Mouse (Mus musculus): ENCODE results near the gene Pex5.

Pex5 gene

DNA sequence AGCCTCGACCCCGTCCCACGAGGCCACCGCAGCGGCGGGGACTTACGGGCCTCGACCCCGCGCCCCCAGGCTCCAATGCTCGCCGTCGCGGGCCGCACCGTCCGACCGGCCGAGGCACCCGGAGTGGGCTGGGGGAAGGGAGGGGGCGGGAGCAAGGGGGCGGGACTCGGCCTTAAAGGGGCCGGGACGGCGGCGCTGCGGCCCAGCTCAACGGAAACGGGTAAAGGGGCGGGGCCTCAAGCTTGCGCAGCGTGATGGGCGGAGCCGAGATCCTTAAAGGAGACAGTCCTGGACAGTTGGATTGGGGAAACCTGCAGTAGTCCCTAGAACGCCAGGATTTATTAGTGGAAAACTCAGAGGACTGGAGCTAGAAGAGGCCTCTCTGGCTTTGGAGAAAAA is at the start of gene Pex5:
Gene Pex5, minus strand, starts transcription at position 141 of the 399 bp plus-strand sequence.
- peak; percentile 98 for DNase-seq

DNA sequence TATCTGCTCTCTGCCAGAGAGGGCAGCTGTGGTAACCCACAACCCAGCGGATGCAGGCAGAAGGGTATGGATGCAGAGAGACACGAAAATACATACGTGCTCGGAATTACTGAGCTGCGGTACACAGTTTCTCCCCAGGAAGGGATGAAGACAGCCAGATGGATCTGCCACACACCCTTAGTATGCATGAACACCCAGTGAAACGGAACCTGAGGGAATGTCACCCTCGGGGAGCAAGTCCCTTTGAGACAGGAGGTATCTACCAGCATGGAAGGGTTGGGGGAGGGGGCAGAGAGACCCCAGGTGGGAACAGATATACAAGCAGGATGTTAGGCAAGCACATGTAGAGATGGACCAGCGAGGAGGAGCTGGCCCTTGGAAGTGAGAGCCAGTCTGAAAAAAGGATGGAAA is 49.0 kb upstream of the Pex5 start:
- DNase-seq, result peak; percentile 59 to 64

DNA sequence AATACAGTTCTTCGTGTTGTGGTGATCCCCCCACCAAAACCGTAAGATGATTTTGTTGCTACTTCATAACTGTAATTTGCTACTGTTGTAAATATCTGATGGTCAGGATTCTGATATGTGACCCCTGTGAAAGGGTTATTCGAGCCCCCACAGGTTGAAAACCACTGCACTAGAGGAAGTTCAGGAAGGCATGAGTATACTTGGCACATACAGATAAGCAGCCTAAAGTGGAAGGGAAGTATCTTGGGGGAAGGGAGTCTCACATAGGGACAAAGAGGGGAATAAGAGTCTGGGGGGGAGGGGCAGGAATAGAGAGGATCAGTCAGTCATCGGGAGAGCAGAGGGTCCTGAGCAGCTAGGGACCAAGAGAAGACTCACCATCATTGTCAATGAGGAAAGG is 44.5 kb upstream of the Pex5 start:
- no peak for DNase-seq

DNA sequence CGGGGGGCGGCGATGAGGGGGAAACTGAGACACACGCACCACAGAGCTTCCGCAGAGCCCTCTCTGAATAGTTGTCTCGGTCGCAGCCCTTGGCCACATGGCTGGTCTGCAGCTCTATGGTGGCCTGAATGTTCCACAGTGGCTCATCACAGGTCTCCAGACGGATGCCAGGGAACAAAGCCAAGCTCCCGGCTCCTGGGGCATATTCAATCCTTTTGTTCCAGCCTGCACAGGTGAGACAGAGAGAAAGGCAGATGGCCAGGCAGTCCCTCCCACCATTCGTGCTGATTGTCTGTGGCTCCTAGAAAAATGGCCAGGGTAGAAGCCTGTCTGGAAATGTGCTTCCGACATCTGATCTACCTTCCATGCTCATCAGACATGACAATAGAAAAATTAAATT is 43.6 kb upstream of the Pex5 start:
- peak; percentile 94 to 96 for DNase-seq

DNA sequence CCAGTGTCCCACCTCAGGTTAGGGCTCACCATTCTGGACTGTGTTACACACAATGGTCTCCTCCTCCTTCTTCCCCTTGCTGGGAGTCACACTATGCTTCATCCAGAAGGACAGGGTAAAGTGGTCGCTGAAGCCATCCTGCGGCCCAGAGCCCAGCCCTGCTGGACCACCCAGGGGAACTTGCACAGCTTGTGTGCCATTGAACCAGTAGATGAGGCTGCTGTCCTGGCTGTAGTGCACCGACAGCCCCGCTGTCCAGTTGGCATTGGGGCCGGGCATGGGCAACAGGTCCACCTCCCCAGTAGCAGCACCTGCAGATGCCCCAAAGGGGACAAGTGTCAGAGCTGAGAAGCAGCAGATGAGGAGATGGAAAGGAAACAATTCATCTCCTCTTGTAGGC is 43.0 kb upstream of the Pex5 start:
- peak; percentile 24 to 41 for DNase-seq

DNA sequence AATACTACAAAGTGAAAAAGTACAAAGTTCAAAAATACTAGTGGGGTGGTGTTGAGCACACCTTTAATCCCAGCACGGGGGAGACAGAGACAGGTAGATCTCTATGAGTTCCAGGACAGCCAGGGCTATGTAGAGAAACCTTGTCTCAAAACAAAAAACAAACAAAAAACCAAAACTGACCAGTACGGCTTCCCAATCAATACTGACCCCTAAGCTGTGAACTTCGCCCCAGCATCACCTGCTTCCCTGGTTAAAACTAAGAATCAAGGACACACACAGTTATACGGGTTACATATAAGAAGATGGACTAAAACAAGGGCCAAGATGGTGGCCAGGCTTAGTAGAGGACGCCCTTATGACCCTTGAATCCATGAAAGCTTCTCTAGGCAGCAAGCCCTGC is 41.4 kb upstream of the Pex5 start:
- no peak for DNase-seq

DNA sequence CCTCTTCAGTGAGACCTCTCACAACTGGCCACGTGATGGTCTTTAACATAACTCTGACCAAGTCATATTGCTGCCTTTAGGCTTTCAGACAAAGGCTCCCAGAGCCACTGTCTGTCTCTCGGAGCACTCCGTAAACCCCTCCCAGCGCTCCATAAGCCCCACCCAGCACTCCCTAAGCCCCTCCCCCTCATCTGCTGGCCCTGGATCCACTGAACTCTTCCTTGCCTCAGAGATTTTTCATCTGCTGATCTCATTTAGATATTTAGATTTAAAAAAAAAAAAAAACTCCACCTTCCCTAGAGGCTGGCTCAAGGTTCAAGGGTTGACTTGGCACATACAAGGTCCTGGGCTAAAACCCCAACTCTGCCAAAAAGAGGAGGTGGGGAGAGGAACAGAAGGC is 38.9 kb upstream of the Pex5 start:
- DNase-seq, result no peak

DNA sequence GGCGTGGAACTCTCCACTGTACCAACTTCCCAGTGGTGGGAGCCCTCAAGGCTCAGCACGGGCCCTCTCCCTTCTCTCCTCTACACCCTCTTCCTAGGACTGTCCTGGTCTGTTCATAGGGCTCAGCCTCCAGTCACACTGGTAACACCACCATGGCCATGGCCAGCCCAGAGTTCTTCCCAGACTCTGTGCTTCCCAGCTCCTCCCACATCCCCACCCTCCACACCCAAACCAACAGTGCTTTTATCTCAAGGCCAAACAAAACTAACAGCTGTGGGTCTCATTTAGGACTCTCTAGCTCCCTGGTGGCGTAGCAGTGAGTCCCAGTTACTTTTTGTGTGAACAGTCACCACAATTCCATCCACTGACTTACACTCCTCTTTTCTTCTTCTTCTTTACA is 37.1 kb upstream of the Pex5 start:
- no peak for DNase-seq

DNA sequence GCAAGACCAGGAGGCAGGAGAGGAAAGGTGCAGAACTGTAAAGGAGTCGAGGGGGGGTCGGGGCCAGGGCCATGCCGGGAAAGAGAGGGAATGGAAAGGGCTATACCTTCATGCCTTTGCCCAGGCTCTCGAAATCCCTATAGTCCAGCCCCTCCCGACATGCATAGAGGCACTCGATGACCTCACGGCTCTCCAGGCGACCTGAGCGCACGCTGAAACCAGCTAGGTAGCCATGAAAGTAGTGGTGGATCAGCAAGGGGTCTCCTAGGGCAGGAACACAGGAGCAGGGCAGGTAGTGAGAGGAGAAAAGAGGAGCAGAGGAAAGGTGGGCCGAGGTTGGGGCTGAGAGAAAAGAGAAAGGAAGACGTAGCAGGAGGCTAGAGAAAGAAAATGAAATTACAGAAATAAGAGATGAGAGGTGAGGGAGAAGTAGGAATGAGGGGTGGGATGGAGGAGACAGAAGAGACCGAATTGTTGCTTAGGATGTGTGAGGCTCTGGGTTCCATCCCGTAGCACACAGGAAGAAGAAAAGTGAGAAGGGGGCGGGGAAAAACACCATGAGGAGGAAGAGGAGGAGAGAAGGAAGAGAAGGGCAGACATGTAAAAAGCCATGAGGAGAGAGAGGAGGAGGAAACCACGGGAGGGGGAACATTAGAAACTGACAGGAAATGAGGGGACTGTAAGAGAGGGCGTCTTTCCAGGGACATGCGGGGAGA is 35.0 kb upstream of the Pex5 start:
- no peak for DNase-seq

DNA sequence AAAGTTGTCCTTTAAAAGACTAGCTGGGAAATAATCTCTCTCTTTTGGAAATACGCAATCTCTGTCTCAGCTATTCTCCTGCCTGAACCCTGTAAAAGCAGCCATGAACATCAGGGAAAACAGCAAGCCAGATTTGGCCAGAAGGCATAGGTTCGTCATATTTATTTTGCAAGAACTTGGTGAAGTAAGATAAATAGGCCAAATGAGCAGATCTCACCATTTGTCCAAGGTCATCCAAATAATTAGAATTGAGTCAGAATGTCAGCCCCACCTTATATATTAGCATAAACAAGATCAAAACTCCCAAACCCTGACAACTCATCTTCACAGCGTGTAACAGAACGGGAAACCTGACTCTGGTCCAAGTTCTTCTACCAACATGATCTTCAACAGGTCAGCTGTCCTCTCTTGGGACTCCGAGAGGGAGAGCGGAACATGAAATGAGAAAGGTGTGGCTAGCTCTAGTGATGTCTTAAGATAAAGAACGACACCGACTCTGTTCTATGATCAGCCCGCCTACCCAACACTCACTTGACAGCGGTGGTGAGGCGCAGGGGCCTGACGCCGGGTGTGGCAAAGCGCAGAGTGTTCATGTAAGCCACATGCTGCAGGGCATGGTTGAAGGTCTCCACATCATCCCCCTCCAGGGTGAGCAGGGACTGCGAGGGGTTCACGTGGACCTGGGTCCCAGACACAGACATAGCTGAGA is 34.2 kb upstream of the Pex5 start:
- DNase-seq, result no peak

DNA sequence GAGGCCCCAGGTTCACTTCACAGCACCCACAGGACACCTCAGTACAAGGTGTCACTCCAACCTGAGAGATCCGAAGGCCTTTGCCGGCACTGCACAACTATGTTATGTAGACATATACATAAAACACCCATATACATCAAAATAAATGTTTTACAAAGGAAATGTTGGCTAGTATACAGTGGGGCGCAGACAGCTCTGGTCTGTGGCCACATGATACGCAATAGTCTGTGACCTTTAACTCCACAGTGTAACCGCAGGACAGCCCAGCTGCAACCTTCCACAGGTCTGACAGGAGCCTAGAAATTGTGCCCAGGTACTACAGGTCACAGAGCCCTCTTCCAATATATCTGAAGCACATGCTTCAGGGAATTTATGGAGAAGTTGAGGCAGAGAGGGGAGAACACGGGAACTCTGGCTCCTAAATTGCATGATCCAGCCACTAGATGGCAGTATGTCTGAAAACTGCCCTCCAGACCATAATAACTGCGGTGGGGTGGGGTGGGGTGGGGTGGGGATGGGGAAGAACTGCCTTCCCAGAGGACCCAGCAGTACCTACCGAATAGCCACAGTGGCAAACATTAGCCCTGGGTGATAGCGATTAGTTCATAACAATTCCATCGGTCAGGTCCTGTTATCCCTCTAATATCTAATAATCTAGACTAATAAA is 33.5 kb upstream of the Pex5 start:
- DNase-seq, result peak in 1 of 2 experiments; percentile 35

DNA sequence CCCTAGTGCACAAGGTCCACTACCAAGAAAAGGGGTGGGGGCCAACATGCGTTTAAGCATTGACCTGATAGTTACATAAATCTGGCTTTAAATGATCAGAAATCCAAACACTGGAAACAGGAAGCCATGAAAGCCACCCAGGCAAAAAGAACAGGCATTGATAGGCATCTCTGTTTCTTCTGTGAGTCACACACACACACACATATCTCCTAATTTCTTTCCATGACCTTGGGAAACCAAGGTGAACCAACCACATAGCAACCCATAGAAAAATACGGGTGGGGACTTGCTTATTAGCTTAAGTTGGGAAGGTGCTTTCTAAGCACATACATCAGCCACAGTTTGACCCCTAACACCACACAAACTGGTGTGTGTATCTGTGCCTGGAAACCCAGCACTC is 32.5 kb upstream of the Pex5 start:
- no peak for DNase-seq

DNA sequence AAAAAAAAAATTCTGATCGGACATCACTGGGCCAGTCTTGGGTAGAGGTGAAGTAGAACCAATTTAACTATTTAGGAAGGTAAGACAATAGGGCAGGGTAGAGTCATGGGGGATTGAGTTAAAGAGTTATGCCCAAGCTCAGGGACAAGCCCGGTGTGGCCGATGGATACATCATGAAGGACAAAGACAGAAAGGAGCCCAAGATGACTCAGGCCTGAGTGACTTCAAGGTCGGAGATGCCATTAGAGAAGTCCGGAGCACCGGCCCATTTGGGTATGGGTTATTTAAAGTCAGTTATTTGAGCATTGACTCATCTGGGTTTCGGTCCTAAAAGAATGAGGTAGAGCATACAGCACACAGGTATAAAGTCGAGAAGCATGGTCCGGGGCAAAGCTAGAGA is 31.6 kb upstream of the Pex5 start:
- DNase-seq, result no peak

DNA sequence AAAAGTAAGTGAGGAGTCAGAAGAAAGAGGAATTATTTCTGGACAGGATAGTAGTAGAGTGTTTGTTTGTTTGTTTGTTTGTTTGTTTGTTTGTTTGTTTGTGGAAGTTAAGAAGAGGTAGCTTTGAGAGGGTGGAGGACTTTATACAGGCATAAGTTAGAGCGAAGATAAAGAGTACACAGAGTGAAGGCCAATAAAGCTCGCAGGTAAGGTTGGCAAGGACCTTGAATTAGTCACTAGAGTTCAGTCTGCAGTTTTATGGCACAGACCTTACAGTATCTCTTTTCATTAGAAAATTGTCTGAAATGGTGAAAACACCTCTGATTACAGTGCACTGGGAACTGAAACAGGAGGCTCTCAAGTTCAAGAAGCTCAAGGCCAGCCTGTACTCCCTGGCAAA is 31.2 kb upstream of the Pex5 start:
- DNase-seq, result no peak

DNA sequence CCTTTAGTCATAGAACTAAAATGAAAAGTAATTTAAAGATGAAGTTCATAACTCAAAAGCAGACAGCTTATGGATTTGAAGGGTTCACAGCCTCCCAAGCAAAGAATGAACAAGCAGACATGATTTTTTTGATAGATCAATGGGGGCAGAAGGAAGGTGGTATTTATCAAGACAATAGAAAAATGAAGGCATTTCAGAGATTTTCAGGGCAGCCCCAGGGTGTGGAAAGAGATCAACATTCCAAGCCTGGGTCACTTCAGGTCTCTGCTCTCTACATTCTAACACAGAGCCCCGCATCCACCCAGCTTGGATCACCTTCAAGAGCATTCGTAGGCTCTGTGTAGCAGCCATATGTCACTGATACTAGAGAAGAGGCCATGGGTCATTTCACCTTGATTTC is 28.5 kb upstream of the Pex5 start:
- no peak for DNase-seq

DNA sequence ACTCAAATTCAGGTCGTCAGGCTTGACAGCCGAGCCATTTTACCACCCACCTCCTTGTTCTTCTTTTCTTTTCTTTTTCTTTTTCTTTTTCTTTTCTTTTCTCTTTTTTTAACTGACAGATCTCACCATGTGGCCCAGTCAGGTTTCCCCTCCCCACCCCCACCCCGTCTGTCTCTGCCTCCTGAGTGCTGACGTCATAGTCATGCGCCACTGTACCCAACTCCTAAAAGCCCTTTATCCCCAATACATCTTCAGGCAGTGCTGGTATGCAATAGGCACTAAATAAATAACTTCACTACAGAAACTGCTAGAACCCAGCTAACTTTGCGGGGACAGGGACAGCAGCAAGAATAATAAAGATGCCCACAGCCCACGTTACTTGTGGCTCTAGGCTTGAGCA is 21.4 kb upstream of the Pex5 start:
- no peak for DNase-seq

DNA sequence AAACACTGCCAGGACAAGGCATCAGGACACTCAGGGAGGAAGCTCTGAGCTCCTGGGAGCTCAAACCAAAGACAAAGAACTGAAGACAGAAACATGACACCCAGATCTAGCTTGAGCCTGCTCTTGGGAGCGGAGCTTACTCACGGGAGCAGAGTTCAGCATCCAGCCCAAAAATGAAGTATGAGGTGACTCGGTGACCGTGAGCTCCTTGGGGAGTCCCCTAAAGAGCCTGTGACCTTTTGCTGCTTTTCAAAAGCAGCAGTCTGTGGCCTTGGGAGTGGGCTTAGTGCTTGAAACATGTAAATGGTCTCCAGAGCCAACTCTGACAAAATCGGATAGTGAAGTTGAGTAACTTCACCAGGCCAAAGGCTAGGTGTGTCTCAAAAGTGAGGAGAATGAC is 20.3 kb upstream of the Pex5 start:
- DNase-seq, result no peak

DNA sequence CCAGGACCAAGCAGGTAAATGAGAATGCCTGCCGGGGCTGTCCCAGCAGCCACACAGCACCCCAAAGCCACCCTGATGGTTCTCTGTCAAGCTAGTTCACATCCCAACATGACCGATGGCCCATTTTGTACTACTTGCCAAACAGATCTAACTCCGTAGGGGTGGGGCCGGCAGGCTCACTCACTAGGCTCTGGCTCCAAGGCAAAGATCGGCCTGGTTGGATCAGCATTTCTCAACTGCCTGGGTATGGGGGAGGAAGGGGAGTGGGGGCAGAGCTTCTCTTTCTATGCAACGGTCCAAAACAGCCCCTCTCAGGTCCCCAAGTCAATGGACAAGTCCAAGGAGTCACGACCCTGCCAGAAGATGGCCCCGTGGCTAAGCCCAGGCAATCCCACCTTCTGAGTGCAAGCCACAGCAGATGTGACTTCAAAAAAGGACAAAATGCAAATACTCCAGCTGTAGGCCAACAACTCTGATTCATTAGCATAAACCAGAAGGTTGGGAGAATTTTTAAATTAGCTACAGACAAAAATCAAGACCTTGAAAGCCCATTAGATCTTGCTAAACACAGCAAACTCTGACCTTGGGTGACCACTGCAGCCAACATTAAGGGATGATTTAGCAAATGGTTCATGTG is 18.9 kb upstream of the Pex5 start:
- no peak for DNase-seq

DNA sequence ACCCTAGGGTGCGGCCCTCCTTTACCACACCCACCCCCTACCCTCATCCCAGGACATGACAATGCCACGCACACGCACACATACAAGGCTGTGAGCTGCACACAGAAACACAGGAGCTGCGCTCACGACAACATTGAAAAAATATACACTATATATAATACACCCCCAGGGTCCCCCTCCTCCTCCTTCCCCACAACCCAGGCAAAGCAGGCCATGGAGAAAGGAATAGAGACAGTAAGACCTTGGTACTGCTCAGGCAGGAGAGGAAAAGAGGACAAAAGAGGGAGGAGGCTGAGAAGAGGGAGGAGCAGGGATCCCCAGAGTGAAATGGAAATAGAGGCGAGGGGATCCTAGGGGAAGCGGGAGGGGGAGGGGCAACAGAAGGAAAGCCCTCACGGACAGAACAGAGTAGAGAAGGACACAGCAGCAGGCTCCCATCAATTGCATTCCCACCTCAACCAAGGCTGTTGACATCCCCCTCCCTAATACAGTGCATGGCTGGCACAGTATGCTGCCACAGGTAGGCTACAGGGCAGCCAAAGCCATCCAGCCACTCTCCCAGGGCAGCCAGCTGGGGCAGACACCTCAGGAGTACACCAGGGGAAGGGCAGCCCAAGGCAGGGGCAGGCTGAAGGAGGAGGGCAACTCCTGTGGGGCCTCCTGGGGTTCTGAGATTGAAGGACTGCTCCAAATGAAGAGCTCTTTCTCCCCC is 16.1 kb upstream of the Pex5 start:
- no peak for DNase-seq

DNA sequence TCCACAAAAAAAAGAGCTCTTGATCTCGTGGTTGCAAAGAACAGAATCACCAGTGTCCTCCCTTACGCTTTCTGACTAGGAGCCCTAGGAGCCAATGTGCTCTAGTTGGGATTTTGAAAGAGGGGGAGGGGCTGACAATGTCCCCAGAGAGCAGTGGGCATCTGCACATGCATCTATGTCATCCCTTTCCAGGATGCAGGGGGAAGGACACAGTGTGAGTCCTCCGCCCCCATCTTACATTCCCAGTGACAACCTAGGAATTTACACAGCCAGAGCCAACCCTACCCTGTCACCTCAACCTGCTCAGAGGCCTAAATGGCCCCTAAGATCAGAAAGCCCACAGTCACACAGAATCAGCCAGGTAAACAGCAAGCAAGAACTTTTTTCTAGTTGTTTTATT is 15.5 kb upstream of the Pex5 start:
- no peak for DNase-seq

DNA sequence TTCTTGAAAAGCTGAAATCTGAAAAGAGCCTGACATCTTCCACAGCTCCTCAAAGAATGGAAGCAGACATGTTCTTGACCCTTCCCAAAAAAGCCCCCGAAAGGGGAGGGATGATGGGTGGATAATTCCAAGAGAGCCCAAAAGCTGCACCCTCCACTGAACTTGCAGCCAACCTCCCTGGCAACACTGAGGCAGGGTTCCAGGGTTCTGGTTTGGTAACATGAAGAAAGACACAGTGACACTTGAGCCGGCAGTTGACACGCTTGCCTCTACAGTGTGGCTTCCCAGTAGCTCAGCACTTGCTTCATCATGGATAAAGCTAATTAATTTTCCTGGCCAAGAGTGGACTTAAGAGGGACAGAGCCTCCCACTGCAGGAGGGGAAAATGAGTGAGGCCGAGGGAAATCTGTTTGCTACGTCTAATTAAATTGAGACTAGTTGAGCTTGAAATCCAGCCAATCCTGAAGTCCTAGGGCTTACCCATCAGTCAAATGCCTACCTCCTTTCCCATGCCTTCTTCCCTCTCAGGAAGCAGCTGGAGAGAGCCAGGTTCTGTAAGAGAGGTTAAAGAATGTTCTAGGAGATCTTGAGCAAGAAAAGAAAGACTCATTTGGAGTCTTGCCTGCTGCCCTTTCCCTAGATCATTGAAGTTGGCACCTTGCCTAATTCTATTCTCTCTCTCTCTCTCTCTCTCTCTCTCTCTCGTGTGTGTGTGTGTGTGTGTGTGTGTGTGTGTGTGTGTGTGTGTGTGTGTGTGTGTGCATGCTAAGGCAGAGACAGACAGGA is 13.1 kb upstream of the Pex5 start:
- DNase-seq, result peak in 1 of 2 experiments; percentile 31

DNA sequence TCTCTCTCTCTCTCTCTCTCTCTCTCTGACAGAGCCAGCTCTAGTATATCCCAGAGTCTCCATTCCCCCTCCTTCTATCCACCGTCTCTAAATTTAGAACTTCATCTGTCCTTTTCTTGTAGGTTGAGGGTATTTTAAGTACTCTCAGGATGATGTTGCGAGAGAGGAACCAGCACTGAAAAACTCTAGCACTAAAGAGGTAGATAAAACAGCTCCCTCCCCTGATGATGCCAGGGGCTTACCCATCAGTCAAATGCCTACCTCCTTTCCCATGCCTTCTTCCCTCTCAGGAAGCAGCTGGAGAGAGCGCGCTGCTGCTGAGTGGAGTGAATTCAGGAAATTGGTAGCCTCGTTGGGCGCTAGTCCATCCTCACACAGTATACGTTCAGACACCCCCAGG is 12.4 kb upstream of the Pex5 start:
- DNase-seq, result no peak

All from cerebellum, postnatal 14 days (tissue).